Mouse (Mus musculus) heart, adult 10 weeks (tissue): ENCODE measurements around the gene Acsl4. TPM values are rescaled to one million over a fixed set of nuclear protein-coding genes. Genes with fewer than 3 reads are reported as not detected.

Experiments used
- polyA plus RNA-seq: library from polyadenylated mRNA; stranded (reverse); fragments of 350-450 nt; fragmentation: Illumina TruSeq; extraction: RNeasy Lipid Tissue Mini Kit (QIAGEN cat#74804); gene quantifications from one replicate; pipeline ENCODE4 v1.2.3, GENCODE M21; 2014; ENCODE audit warnings: low read depth, low replicate concordance

The Acsl4 gene
- 8.6 TPM for polyA plus RNA-seq

DNA sequence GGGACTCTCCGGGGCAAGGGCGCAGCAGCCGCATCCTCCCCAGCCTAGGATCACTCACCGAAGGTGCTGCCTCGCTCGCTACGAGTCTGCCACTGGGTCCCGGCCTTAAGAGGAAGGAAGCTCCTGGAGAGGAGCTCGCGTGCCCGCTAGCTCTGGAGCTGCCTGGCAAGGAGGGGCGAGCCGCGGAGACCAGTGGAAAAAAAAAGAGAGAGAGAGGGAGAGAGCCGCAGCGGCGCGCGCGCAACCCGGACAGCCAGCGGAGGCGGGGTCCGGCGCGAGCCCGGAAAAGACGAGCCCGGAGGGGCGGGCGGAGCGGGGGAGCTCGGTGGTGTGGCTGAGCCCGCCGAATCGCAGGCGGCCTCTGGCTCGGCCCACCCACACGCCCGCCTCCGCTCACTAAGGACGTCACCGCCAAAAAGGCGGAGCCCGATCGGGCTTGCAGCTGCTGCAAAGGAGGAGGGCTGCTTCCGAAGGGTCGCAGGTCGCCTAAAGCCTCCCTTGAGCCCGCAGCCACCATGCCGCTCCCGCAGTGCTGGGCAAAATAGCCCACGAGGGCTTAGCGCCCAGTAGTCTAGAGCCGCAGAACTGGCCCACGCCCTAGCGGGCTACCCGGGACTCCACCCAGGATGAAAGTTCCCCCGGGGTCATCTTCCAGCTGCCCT lies at the start of gene Acsl4:
Acsl4 (minus strand) TSS at position 289 of the 662 bp plus-strand sequence.

DNA sequence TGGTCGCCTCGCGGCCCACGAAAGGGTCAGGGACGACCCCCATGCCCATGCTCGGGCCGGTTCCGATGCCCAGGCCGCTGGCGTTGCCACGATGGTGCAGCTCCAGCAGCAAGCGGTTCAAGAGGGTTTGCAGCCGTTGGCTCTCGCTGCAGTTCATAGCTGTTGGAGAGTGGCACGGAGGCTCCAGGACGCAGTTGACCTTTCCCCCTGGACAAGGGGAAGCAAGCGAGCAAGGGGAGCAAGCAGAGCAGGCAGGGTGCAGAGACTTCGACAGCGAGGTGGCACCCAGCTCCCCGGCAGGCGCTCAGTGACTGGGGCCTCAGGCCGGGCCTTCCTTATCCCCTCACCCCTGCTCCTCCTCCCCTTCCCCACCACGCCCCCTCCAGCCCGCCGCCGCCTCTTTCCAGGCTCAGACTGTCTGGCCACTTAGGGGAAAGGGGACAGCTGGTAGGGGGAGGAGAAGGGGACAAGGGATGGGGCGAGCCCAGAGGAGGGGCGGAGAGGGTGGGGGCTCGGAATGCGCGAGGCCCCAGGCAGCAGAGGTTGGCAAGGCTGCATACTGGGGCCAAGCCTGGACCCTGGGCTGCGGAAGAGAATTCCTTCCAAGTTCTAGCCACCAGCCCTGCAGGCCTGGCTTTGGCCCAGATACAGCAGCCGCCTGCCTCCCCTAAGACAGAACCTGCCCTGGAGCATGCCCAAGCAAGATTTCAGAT lies 84.3 kb downstream of the Acsl4 start, which contains the start of gene Kcne1l:
Kcne1l (minus strand) TSS at position 426 of the 713 bp plus-strand sequence.

Other genes with a start within 250 kb of the Acsl4 start
- not detected for gene Gucy2f, start 193.6 kb downstream of the Acsl4 start, polyA plus RNA-seq
- 8.4 TPM for gene Nxt2, start 163.8 kb downstream of the Acsl4 start, polyA plus RNA-seq
- gene Kcne1l, start 84.2 kb downstream of the Acsl4 start, polyA plus RNA-seq, result not detected